Mouse (Mus musculus): ENCODE measurements around the gene Tap2.

Tap2 gene

DNA sequence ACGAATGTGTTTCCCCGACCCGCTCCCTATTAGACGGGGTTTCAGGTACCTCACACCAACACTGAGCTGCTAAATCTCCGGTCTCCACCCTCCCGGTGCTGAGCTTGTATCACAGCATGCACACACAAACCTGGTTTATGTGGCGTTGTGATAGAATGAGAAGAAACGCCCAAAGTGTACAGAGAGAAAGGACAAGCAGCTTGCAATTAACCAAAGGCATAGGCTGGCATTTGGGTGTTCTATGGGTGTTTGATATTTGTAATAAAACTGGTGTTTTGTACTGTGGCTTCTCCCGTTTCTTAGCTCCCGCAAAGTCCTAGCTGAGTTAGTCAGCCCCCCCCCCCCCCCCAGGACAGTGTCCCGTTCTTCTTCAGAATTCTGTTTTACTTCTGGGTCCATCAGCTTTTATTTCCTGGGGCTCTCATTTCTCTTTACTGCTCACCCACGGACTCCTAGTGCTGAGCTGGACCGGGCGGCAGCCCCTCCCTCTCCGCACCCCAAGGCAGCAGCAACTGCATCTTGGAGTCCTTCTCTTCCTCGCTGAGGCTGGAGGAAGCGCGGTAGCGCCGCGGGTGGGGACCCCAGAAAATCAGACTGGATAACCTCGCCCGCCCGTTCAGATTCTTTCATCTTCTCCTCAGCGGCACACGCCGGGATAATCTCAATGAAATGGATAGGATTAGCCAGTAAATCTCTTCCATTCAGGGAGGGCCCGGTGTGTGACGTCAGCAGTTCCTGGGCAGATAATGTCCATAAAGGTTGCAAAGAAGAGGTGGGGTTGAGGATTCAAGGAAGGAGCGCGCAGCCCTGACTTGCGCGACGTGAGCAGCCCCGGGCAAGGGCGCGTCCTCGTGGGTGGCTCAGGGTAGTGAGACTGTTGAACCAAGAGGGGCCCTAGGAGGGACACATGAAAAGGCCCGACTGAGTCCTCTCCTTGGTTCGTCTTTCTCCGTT lies 6.1 kb upstream of the Tap2 start, which contains the start of gene Psmb8:
TSS of gene Psmb8 (plus strand) at position 781 of the 954 bp plus-strand sequence.
- peak; percentile 78 to 89 for DNase-seq

DNA sequence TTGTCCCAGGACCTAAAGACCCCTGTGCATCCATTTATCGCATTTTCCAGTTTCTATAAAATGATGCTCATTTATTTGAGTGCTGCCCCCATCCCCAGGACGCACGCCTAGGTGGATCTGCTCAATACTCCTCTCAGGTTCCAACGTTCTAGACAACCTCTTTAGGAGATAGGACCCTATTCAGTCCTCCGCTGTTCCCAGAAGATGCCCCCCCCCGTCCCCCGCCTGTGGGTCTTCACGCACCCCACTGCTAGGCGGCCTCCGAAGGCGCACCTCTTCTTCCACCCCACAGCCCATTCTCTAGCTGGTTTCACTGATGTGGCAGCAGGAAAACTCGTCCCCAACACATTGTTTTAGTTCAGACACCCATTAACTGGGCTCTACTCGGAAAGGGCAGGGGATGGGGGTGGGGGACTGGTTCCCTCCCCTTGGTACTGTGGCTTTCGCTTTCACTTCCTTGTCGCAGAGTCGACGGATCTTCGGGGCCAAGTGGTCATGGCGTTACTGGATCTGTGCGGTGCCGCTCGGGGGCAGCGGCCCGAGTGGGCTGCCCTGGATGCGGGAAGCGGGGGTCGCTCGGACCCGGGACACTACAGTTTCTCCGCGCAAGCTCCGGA lies 5.3 kb upstream of the Tap2 start:
- DNase-seq, result peak; percentile 66 to 77

DNA sequence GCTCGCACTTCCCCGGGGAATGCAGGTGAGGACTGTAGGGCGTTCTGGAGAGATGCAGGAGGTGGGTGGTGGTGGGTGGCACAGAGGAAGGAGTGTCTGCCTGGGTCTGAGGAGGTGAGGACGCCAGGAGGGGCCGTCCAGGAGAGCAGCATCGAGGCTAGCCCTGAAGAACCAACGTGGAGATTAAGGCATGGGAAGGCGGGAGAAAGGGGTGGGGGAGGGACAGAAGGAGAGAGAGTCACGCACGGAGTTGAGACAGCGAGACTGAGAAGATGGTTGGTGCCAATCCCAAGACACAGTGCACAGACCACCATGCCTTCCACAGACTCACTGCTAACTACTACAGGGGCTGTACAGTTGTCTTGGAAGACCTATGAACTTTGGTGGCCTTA lies 4.8 kb upstream of the Tap2 start:
- no peak for DNase-seq

DNA sequence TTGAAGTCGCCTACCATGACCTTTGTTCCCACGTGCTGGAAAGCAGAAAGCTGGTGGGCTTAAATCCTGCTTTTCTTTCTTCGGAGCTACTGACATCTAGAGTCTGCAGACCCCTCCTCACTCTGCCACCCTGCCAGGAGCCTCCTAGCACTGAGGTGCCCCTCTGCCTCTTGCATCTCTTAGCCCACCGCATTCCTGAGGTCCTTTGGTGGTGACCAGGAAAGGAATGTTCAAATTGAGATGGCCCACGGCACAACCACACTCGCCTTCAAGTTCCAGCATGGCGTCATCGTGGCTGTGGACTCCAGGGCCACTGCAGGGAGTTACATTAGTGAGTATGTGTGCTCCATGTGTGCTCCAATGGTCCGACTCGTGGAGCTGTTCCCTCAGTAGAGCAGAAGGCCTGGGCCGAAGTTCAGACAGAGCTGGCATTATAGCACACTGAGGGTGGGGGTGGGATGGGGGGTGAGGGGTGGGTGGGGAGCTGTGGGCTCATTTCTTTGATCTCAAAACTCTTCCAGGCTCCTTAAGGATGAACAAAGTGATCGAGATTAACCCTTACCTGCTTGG lies 4.2 kb upstream of the Tap2 start:
- peak in 1 of 2 experiments; percentile 38 for DNase-seq

DNA sequence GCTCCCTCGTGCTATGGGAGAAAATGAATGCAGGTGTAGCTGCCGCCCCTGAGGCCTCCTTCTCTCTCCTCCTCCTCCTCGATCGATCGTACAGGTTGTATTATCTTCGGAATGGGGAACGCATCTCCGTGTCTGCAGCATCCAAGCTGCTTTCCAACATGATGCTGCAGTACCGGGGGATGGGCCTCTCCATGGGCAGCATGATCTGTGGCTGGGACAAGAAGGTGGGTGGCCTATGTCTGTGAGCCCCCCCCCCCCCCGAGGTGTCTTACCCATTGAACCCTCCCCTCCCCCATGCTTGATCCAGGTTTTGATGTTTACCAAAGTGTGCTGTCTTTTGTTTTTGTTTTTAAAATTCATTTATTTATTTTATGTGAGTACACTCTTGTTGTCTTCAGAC lies 3.3 kb upstream of the Tap2 start:
- peak in 1 of 2 experiments; percentile 26 for DNase-seq

DNA sequence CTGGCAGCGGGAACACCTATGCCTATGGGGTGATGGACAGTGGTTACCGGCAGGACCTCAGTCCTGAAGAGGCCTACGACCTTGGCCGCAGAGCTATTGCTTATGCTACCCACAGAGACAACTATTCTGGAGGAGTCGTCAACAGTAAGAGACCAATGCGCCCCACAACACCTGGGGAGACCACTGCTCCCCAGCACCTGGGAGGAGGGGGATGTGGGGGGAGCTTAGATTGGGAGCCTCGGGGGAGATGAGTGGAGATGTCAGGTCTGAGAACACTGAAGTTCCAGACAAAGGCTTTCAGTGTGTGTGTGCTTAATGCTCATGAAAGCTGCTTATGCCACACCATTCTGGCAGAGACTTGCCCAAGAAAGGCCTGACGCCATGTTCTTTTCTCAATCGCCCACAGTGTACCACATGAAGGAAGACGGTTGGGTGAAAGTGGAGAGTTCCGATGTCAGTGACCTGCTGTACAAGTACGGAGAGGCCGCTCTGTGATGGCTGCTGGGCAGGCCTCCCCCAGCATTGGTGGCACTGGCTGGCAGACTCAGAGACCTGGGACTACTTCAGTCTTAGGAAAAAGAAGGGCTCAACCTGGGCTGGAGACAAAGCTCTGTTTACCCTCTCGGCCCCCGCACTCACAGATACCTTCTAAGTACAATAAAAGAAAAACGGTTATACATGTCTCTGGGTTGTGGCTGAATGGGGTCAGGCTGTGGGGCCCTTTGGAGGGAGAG lies 2.4 kb upstream of the Tap2 start:
- peak in 1 of 2 experiments; percentile 63 for DNase-seq

DNA sequence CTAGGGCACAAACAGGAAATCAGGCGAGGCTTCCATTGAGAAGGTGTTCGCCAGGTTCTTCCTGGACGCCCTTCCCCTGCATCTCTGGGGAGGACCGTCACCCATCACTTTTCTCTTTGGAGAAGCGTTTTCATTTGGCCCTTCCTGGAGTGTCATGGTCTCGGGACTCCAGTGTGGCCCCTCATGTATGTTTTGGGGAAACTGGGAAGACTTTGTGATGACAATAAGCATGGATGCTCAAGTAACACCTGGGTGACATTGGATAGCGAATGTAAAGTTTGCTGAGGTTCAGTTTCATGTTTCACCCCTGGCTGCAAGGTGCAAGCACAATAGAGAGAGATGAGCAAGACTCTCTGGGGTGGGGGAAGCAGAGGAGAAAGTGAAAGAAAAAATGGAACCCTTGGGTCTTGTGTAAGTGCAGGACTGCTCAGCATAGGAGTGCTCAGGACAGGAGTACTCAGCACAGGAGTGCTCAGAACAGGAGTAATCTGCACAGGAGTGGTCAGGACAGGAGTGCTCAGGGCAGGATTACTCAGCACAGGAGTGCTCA lies 1.7 kb upstream of the Tap2 start:
- no peak for DNase-seq

DNA sequence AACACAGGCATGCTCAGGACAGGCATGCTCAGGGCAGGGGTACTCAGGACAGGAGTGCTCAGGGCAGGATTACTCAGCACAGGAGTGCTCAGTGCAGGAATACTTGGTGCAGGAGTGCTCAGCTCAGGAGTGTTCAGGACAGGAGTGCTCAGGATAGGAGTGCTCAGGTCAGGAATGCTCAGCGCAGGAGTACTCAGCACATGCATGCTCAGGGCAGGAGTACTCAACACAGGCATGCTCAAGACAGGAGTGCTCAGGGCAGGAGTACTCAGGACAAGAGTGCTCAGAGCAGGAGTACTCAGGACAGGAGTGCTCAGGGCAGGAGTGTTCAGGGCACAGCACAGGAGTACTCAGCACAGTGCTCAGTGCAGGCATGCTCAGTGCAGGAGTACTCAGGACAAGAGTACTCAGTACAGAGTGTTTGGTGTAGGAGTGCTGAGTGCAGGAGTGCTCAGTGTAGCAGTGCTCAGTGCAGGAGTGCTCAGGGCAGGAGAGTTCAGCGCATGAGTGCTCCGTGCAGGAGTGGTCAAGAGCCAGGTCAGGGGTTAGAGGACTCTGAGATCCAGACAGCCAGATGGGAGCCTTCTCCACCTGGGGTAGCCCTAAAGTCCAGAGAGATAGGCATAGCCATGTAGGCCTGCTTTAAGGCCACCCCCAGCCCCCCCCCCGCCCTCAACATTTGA lies 426 bp upstream of the Tap2 start:
- no peak for DNase-seq

DNA sequence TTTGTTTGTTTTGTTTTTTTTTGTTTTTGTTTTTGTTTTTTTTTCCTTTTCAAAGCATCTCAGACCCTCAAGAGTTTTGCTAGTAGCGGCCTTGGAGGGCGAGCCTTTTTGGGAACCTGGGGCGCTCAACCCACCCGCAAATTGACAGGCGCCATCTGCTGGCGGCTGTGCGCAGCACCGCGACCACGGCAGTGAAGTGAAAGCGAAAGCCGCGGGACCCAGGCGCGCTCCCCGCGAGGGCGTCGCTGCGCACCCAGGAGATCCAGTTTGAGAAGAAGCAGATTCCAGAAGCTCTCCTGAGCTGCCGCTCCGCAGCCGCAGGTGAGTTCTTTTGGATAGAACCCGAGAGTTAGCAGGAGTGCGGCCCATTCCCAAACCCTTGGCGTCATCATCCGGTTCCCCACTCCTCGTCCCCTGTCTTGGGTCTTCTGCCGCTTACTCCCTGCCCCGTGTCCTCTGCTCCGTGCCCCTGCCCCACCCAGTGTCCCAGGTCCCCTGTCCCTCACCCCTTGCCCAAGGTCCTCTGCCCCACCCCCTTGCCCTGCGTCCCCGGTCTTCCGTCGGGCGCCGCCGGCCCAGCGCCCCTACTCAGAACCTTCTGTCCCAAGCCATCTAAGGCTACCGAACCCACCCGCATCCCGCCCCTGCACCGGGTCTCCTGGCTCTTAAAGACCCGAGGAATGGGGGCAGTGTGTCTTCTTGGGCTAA lies 1.1 kb downstream of the Tap2 start:
- DNase-seq, result peak; percentile 87 to 88

DNA sequence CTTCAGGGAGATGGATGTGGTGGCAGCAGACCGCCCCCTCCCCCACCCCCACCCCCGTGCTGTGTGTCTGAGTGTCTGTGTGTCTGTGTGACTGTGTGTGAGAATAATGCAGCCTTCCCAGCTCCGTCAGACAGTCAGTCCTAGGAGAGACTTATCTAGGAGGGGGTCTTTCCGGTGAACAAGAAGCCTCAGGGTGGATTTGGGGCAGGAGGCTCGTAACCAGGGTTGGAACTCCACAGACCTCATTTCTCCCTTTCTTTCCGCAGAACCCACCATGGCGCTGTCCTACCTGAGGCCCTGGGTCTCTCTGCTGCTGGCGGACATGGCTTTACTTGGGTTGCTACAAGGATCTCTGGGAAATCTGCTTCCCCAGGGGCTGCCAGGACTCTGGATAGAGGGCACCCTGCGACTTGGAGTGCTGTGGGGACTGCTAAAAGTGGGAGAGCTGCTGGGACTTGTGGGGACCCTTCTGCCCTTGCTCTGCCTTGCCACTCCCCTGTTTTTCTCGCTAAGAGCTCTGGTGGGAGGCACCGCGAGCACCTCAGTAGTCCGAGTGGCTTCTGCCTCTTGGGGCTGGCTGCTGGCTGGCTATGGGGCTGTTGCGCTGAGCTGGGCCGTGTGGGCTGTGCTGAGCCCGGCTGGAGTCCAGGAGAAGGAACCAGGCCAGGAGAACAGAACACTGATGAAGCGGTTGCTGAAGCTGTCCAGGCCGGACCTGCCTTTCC lies 1.9 kb downstream of the Tap2 start:
- peak in 1 of 2 experiments; percentile 64 for DNase-seq

DNA sequence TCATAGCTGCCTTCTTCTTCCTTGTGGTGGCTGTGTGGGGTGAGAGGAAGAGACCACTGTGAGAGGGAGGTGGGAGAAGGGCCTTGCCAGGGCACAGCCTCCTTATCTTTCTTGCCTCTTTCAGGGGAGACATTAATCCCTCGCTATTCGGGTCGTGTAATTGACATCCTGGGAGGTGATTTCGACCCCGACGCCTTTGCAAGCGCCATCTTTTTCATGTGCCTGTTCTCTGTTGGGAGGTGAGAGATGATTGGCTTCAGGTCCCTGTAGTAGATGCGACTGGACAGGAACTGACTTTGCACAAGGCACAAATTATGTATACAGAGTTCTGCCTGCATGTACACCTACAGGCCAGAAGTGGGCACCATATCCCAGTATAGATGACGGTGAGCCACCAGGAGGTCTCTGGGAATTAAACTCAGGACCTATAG lies 2.4 kb downstream of the Tap2 start:
- peak in 1 of 2 experiments; percentile 41 for DNase-seq

DNA sequence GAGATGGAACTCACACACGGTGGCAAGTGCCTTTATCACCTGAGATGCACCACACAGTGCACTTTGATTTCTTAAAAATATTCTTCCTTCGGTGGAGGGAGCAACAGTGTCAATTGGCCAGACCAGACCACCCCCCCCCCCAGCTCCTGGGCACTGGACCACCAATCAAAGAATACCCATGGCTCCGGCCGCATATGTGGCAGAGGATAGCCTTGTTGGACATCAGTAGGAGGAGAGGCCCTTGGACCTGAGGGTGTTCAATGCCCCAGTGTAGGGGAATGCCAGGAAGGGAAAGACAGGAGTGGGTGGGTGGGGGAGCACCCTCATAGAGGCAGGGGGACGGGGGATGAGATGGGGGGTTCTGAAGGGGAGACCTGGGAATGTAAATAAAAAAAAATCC lies 3.4 kb downstream of the Tap2 start:
- DNase-seq, result peak in 1 of 2 experiments; percentile 14

DNA sequence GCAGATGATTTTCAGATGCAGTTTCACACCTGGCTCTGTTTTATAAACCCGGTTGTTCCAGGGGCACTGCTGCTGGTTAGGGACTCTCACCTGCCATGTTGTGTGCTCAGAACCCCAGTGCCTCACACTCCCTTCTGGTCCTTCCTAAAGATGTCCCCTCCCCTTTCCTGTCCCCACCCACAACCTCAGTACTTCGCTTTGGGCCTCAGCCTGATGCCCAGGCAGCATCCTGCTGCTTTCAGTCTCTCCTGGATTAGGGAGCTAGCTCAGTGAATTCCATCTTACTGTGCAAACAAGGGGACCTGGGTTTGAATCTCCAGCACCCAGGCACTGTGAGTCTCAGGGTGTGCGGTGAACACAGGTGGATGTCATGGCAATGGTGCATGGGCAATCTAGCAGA lies 4.1 kb downstream of the Tap2 start:
- DNase-seq, result peak in 1 of 2 experiments; percentile 62

DNA sequence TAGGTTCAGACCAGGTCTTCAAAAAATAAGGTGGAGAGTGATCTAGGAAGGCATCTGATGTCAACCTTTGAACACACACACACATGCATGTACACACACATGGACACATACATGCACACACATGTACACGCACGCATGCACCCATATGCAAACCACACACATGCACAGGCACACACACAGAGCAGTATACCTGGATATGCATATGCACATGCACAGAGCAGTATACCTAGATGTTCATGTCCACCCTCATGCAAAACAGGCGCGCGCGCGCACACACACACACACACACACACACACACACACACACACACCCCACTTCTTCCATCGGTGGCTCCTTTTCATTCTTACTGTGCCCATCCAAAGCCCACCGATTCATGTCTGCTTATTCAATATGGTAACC lies 4.5 kb downstream of the Tap2 start:
- peak in 1 of 2 experiments; percentile 12 for DNase-seq

DNA sequence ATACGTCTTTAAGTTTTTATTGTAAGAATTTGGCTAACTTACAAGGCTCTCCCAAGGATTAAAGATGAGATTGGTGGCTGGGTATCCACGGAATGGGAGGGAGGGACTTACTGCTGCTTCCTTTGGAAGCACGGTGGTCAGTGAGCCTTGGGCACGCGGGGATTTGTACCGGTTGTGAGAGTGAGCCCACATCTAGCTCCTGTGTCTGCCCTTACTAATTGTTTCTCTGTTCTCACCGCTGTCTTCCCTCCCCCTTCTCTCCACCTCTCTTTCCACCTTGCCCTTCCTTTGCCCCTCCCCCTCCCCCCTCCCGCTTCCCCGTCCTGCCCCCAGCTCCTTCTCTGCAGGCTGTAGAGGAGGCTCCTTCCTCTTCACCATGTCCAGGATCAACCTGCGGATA lies 5.1 kb downstream of the Tap2 start:
- DNase-seq, result no peak

DNA sequence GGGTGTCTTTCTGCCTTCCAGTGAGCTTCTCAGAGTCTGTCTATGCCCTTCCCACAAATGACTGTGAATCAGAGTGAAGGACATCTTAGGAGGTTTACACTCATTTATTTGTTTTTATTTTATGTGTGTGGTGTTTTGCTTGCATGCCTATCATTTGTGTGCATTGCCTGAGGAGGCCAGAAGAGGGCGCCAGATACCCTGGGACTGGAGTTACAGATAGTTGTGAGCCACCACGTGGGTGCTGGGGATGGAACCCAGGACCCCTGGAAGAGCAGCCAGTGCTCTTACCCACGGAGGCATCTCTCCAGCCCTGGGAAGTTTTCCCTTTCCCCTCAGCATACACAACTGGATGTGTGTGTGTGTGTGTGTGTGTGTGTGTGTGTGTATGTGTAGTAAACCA lies 6.4 kb downstream of the Tap2 start:
- DNase-seq, result peak in 1 of 2 experiments; percentile 23

DNA sequence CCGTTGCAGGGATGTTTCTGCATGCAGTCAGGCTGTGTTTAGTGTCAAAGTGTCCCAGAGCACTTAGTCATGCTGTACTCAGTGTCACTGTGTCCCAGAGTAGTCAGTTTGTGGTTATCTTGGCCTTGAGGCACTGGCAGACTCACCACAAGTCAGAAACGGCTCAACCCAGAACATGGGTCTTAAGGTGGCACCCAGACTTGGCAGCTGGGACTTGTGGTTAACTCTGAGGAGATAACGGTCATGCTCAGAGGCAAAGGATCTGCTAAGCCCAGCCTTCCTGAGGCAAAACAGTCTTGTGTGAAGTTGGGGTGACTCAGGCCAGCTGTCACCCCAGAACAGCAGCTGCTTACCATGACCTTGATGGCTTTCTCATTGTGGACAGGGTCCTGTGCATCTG lies 7.3 kb downstream of the Tap2 start:
- peak in 1 of 2 experiments; percentile 69 for DNase-seq

DNA sequence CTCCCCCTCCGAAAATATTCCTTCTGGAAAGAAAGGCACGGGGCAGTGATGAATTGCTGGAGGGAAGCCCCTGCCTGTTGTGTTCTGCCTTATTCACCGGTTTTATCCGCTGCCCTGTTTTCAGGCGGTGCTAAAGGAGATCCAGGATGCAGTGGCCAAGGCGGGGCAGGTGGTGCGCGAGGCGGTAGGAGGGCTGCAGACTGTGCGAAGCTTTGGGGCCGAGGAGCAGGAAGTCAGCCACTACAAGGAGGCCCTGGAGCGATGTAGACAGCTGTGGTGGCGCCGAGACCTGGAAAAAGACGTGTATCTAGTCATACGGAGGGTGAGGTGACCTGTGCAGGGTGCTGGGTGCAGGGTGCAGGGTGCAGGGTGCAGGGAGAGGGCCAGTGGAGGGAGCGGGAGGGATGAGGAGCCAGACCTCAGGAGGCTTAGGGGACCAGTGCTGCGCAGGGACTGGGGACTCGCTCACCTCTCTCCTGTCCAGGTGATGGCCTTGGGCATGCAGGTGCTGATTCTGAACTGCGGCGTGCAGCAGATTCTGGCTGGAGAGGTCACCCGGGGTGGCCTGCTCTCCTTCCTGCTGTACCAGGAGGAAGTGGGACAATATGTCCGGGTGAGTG lies 8.5 kb downstream of the Tap2 start:
- DNase-seq, result peak; percentile 74 to 80

DNA sequence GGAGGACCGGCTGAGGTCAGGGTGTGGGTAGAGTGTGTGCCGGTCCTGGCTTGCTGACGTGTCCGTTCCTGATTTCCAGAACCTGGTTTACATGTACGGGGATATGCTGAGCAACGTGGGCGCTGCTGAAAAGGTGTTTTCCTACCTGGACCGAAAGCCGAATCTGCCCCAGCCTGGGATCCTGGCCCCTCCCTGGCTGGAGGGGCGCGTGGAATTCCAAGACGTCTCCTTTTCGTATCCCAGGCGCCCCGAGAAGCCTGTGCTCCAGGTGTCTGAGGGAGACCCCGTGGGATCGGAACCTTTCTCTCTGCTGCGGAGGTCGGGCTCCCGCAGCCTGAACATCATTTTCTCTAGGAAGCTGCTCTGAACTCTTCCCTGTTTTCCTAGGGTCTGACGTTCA lies 10.6 kb downstream of the Tap2 start:
- DNase-seq, result no peak

DNA sequence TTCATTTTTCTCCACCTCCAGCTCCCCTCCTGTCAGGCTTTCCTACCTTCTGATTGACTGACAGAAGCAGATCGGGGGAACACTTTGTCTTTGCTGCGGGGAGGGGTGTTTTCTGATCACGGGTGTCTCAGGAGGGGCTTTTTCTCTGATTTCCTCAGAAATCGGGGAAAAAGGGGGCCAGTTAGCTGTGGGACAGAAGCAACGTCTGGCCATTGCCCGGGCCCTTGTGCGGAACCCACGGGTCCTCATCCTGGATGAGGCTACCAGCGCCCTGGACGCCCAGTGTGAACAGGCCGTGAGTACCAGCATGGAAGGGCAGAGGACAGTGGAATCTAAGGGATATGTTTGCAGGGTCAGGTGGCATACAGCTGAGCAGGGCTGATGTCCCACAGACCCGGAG lies 11.8 kb downstream of the Tap2 start:
- peak in 1 of 2 experiments; percentile 4 for DNase-seq

All from thymus, adult 18-20 months (tissue).